Mouse (Mus musculus) liver, embryonic 11.5 days (tissue): Measurements from ENCODE around the gene Lenep. TPM values are rescaled to one million over a fixed set of nuclear protein-coding genes. Genes with fewer than 3 reads are reported as not detected.
A peak's percentile ranks its signal among the peaks of the same experiment; 100 is the strongest.

Experiments
- ATAC-seq: fragments of 200-750 bp; cut with Nextera tagmentation; replicated peaks from 2 replicates; pipeline ENCODE4 v1.8.0; 2017; ENCODE audit warnings: moderate number of reproducible peaks, mild to moderate bottlenecking, moderate TSS enrichment, moderate library complexity; ENCODE audit not compliant: low FRiP score
- DNase-seq: peaks from one replicate; pipeline ENCODE4 v3.0.0-alpha.2; 2017; ENCODE audit warnings: low spot score
- H3K27ac ChIP-seq: fragments of 300-500 bp; sonication (generic); 2 replicates; pipeline ENCODE4 v1.5.1; 2014; ENCODE audit warnings: mild to moderate bottlenecking, low read depth, low read length, control low read depth
- H3K27me3 ChIP-seq: fragments of 300-500 bp; sonication (generic); replicated peaks from 2 replicates; pipeline ENCODE4 v1.6.1; 2014; ENCODE audit warnings: low read length, mixed read lengths; ENCODE audit not compliant: control insufficient read depth, insufficient read depth
- H3K36me3 ChIP-seq: fragments of 300-500 bp; sonication (generic); 2 replicates; pipeline ENCODE4 v1.6.1; 2014; ENCODE audit warnings: mild to moderate bottlenecking, low read length, moderate library complexity, mixed read lengths; ENCODE audit not compliant: control insufficient read depth, insufficient read depth
- H3K4me1 ChIP-seq: fragments of 300-500 bp; sonication (generic); replicated peaks from 2 replicates; pipeline ENCODE4 v1.6.1; 2014; ENCODE audit warnings: low read length, mixed read lengths; ENCODE audit not compliant: control insufficient read depth, insufficient read depth
- H3K4me2 ChIP-seq: fragments of 300-500 bp; sonication (generic); 2 replicates; pipeline ENCODE4 v1.6.1; 2014; ENCODE audit warnings: mild to moderate bottlenecking, control low read depth, moderate library complexity
- H3K4me3 ChIP-seq: fragments of 300-500 bp; sonication (generic); 2 replicates; pipeline ENCODE4 v1.5.1; 2014; ENCODE audit warnings: low read depth, low read length, control low read depth
- H3K9ac ChIP-seq: fragments of 300-500 bp; sonication (generic); 2 replicates; pipeline ENCODE4 v1.6.1; 2014; ENCODE audit warnings: low read depth, low read length, control low read depth
- H3K9me3 ChIP-seq: fragments of 300-500 bp; sonication (generic); 2 replicates; pipeline ENCODE4 v1.6.1; 2016; ENCODE audit warnings: low read length, inconsistent platforms, mixed read lengths; ENCODE audit not compliant: control insufficient read depth
- WGBS: fragments of 180-500 bp; shearing (Covaris S2); extraction: QIAGEN DNeasy Blood & Tissue Kit; methylation state at CpG from one replicate; pipeline ENCODE4 v1.1.7; 2014; 5-methylcytosine and 5-hydroxymethylcytosine counted together
- polyA plus RNA-seq: library from polyadenylated mRNA; unstranded; fragments of >200 nt; fragmentation: Nextera tagmentation; extraction: Ambion mirVana; gene quantifications from 2 replicates; pipeline ENCODE4 v1.2.1, GENCODE M21; 2014

The Lenep gene
- polyA plus RNA-seq, 1 experiment from 2014 or later: not detected

- H3K9ac ChIP-seq: no peak overlapping the region
- H3K4me3 ChIP-seq: no peak overlapping the region
- no peaks in the 10 kb centered on the region for H3K27me3 ChIP-seq
- DNase-seq (no peak), ATAC-seq (no peak)
- H3K9me3 ChIP-seq: no peaks in the 10 kb centered on the region
- H3K36me3 ChIP-seq: peaks cover 2% of the 10 kb centered on the region; the same call in 1 of the 2 replicates
- H3K4me1 ChIP-seq: peaks cover 9% of the 10 kb centered on the region
- H3K4me2 ChIP-seq: no peak overlapping the region
- WGBS: 92% methylated on average over 14 of the region's 14 CpGs
- no peak overlapping the region for H3K27ac ChIP-seq
Observed at GRCm38 (mm10) chr3:89380291-89380690, 22.3 kb downstream of the Lenep start.

GRCm38 (mm10) chr3:89379388-89380131 is 23.0 kb downstream of the Lenep start:
- DNase-seq (no peak), ATAC-seq (no peak)
- H3K4me3 ChIP-seq: no peak overlapping the region; the same call in 1 of the 2 replicates
- peaks cover 2% of the 10 kb centered on the region; the same call in 1 of the 2 replicates for H3K36me3 ChIP-seq
- peaks cover 6% of the 10 kb centered on the region for H3K4me1 ChIP-seq
- no peak overlapping the region for H3K4me2 ChIP-seq
- H3K9ac ChIP-seq: no peak overlapping the region
- 86% methylated on average over 31 of the region's 31 CpGs for WGBS
- H3K9me3 ChIP-seq: no peaks in the 10 kb centered on the region
- no peak overlapping the region for H3K27ac ChIP-seq
- H3K27me3 ChIP-seq: no peaks in the 10 kb centered on the region

- H3K9me3 ChIP-seq: no peaks in the 10 kb centered on the region
- H3K9ac ChIP-seq: peak overlapping the region; percentile 52
- H3K4me2 ChIP-seq: peak overlapping the region; percentile 81
- peak overlapping the region; percentile 55 for H3K4me3 ChIP-seq
- 3% methylated on average over 25 of the region's 29 CpGs for WGBS
- no peaks in the 10 kb centered on the region for H3K27me3 ChIP-seq
- no peak overlapping the region for H3K27ac ChIP-seq
- DNase-seq (peak; percentile 85), ATAC-seq (peak; percentile 77)
- H3K4me1 ChIP-seq: peaks cover 9% of the 10 kb centered on the region
- peaks cover 2% of the 10 kb centered on the region; the same call in 1 of the 2 replicates for H3K36me3 ChIP-seq
Observed at GRCm38 (mm10) chr3:89378394-89379067, 24.1 kb downstream of the Lenep start.

- Histone ChIP-seq H3K4me1 (peaks cover 14% of the 10 kb centered on the region), H3K9ac (no peak overlapping the region), H3K27me3 (no peaks in the 10 kb centered on the region), H3K4me2 (peak overlapping the region; percentile 81), H3K4me3 (no peak overlapping the region), H3K27ac (no peak overlapping the region), H3K9me3 (no peaks in the 10 kb centered on the region), H3K36me3 (peaks cover 2% of the 10 kb centered on the region; the same call in 1 of the 2 replicates)
- ATAC-seq (no peak), DNase-seq (no peak)
- 74% methylated on average over 4 of the region's 4 CpGs for WGBS
Observed at GRCm38 (mm10) chr3:89377831-89378230, 24.8 kb downstream of the Lenep start.

GRCm38 (mm10) chr3:89373581-89374231 is 28.9 kb downstream of the Lenep start:
- Histone ChIP-seq H3K9ac (no peak overlapping the region), H3K4me1 (peaks cover 9% of the 10 kb centered on the region), H3K9me3 (no peaks in the 10 kb centered on the region), H3K4me3 (no peak overlapping the region), H3K27me3 (no peaks in the 10 kb centered on the region), H3K36me3 (no peaks in the 10 kb centered on the region), H3K27ac (no peak overlapping the region), H3K4me2 (no peak overlapping the region)
- 33% methylated on average over 5 of the region's 5 CpGs for WGBS
- ATAC-seq: no peak
- DNase-seq: no peak

- no peak for DNase-seq
- ATAC-seq: no peak
- no peak overlapping the region for H3K4me2 ChIP-seq
- peaks cover 5% of the 10 kb centered on the region for H3K27me3 ChIP-seq
- H3K27ac ChIP-seq: no peak overlapping the region
- WGBS: 56% methylated on average over 11 of the region's 11 CpGs
- H3K9ac ChIP-seq: no peak overlapping the region
- H3K9me3 ChIP-seq: no peaks in the 10 kb centered on the region
- no peaks in the 10 kb centered on the region for H3K4me1 ChIP-seq
- H3K36me3 ChIP-seq: no peaks in the 10 kb centered on the region
- H3K4me3 ChIP-seq: no peak overlapping the region
Observed at GRCm38 (mm10) chr3:89367338-89367737, 35.3 kb downstream of the Lenep start.

- Histone ChIP-seq H3K27ac (no peak overlapping the region), H3K36me3 (no peaks in the 10 kb centered on the region), H3K4me2 (no peak overlapping the region), H3K27me3 (peaks cover 5% of the 10 kb centered on the region), H3K4me3 (no peak overlapping the region), H3K4me1 (no peaks in the 10 kb centered on the region), H3K9ac (no peak overlapping the region), H3K9me3 (no peaks in the 10 kb centered on the region)
- no peak for ATAC-seq
- 67% methylated on average over 20 of the region's 20 CpGs for WGBS
- DNase-seq: no peak
Observed at GRCm38 (mm10) chr3:89365486-89366414, 36.8 kb downstream of the Lenep start.

- ATAC-seq (no peak), DNase-seq (no peak)
- WGBS: 85% methylated on average over 11 of the region's 11 CpGs
- no peaks in the 10 kb centered on the region for H3K9me3 ChIP-seq
- H3K27ac ChIP-seq: no peak within 1 kb of the TSS
- no peaks in the 10 kb centered on the region for H3K4me1 ChIP-seq
- H3K4me3 ChIP-seq: no peak within 1 kb of the TSS
- H3K36me3 ChIP-seq: no peaks in the 10 kb centered on the region
- no peak within 1 kb of the TSS for H3K4me2 ChIP-seq
- H3K9ac ChIP-seq: no peak within 1 kb of the TSS
- H3K27me3 ChIP-seq: peaks cover 5% of the 10 kb centered on the region
Observed at GRCm38 (mm10) chr3:89365153-89365485, 37.5 kb downstream of the Lenep start, which contains the start of gene Dcst1. TSS of gene Dcst1 (minus strand) at chr3:89365253.
